Mouse (Mus musculus) embryonic facial prominence, embryonic 11.5 days (tissue): ENCODE results near the gene H3f3b. TPM values are rescaled to one million over a fixed set of nuclear protein-coding genes. Genes with fewer than 3 reads are reported as not detected.

Experiments
- ATAC-seq: fragments of 200-750 bp; cut with Nextera tagmentation; replicated peaks from 2 replicates; pipeline ENCODE4 v1.8.0; 2017; ENCODE audit warnings: low read depth; ENCODE audit not compliant: insufficient number of reproducible peaks, low FRiP score, low TSS enrichment
- DNase-seq: peaks from one replicate; pipeline ENCODE4 v3.0.0-alpha.2; 2015; ENCODE audit warnings: low spot score
- H3K27ac ChIP-seq: fragments of 300-500 bp; sonication (generic); replicated peaks from 2 replicates; pipeline ENCODE4 v1.5.1; 2014; ENCODE audit warnings: mild to moderate bottlenecking, low read depth, low read length, control low read depth
- H3K27me3 ChIP-seq: fragments of 300-500 bp; sonication (generic); 2 replicates; pipeline ENCODE4 v1.6.1; 2014; ENCODE audit warnings: mild to moderate bottlenecking, low read length, moderate library complexity, mixed read lengths; ENCODE audit not compliant: control insufficient read depth, insufficient read depth
- H3K36me3 ChIP-seq: fragments of 300-500 bp; sonication (generic); replicated peaks from 2 replicates; pipeline ENCODE4 v1.6.1; 2014; ENCODE audit warnings: low read depth, mild to moderate bottlenecking, low read length, moderate library complexity, mixed read lengths; ENCODE audit not compliant: control insufficient read depth, insufficient read depth
- H3K4me1 ChIP-seq: fragments of 300-500 bp; sonication (generic); 2 replicates; pipeline ENCODE4 v1.6.1; 2014; ENCODE audit warnings: low read length, mixed read lengths; ENCODE audit not compliant: control insufficient read depth, insufficient read depth
- H3K4me2 ChIP-seq: fragments of 300-500 bp; sonication (generic); 2 replicates; pipeline ENCODE4 v1.6.1; 2014; ENCODE audit warnings: low read depth, mild to moderate bottlenecking, control low read depth, low read length, moderate library complexity
- H3K4me3 ChIP-seq: fragments of 300-500 bp; sonication (generic); 2 replicates; pipeline ENCODE4 v1.5.1; 2014; ENCODE audit warnings: low read depth, low read length, control low read depth
- H3K9ac ChIP-seq: fragments of 300-500 bp; sonication (generic); replicated peaks from 2 replicates; pipeline ENCODE4 v1.6.1; 2014; ENCODE audit warnings: mild to moderate bottlenecking, control low read depth, low read length
- H3K9me3 ChIP-seq: fragments of 300-500 bp; sonication (generic); replicated peaks from 2 replicates; pipeline ENCODE4 v1.6.1; 2016; ENCODE audit warnings: mild to moderate bottlenecking, low read length, inconsistent platforms, mixed read lengths; ENCODE audit not compliant: control insufficient read depth
- WGBS: fragments of 180-500 bp; shearing (Covaris S2); extraction: QIAGEN DNeasy Blood & Tissue Kit; methylation state at CpG from one replicate; pipeline ENCODE4 v1.1.7; 2014; 5-methylcytosine and 5-hydroxymethylcytosine counted together
- polyA plus RNA-seq: library from polyadenylated mRNA; unstranded; fragments of >200 nt; fragmentation: Nextera tagmentation; extraction: Ambion mirVana; gene quantifications from 2 replicates; pipeline ENCODE4 v1.2.1, GENCODE M21; 2014

Gene H3f3b
- polyA plus RNA-seq: 2,457 and 2,634 TPM in 2 replicates

DNA sequence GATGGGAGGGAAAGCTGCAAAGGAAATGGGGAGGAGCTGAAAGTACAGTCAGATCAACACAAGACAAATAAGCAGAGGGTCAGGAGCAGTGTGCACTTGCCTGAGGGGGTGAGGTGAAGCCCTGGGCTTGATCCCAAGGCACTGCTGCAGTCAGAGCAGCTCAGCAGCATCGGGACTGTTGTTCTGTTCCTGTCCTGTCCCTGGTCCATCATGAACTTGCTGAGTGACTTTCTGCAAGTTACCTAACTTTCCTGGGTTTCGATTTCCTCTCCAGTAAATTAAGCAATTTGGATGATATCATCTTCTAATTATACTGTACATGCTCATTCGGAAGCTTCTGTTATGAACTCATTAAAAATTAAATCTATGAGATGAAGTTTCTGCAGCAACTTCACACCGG is at the start of gene H3f3b:
Gene H3f3b (minus strand): TSS at position 207 of the 400 bp plus-strand sequence.
- Histone ChIP-seq H3K27ac (no peak within 1 kb of the TSS), H3K9ac (no peak within 1 kb of the TSS), H3K4me1 (no peaks in the 10 kb centered on the region), H3K4me3 (no peak within 1 kb of the TSS), H3K36me3 (no peaks in the 10 kb centered on the region), H3K4me2 (no peak within 1 kb of the TSS), H3K27me3 (no peaks in the 10 kb centered on the region), H3K9me3 (no peaks in the 10 kb centered on the region)
- 72% methylated on average over 4 of the region's 4 CpGs for WGBS
- ATAC-seq (no peak), DNase-seq (no peak)

DNA sequence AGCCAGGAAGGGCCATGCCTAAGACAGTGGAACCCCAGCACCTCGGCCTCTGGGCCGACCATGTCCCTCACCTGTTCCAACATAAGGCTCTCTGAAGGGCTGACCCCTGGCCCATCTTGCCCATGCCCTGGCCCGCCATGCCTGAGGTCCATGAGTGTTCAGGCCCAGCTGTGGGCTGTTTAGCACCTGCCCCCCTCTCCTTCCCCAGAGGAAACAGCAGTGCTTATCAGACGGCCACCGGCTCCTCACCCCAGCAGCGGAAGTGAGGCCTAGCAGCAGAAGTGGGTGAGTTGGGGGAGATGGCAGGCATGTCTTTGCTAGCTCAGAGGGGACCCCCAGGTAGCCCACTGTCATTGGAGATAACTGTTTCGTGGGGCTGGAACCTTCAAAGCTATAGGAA is 49.1 kb upstream of the H3f3b start:
- Histone ChIP-seq H3K36me3 (no peaks in the 10 kb centered on the region; the same call in none of the 2 replicates), H3K4me2 (no peak overlapping the region), H3K4me3 (no peak overlapping the region), H3K27ac (no peak overlapping the region), H3K4me1 (no peaks in the 10 kb centered on the region), H3K27me3 (no peaks in the 10 kb centered on the region), H3K9ac (no peak overlapping the region), H3K9me3 (no peaks in the 10 kb centered on the region)
- WGBS: 84% methylated on average over 7 of the region's 7 CpGs
- no peak for ATAC-seq
- no peak for DNase-seq

DNA sequence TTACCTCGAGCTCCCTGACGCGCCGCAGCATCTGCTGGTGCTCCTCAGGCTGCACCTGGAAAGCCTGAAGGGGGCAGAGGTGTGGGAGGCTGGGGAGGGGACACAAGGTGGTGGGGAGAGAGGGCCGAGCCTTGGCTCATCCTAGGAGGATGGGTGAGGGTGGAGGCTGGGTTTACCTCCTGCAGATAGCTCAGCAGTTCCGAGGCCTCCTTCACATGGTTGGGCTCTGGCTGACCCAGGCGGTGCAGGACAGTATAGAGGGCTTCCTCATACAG is 48.4 kb upstream of the H3f3b start:
- Histone ChIP-seq H3K9me3 (no peaks in the 10 kb centered on the region), H3K4me1 (no peaks in the 10 kb centered on the region), H3K36me3 (no peaks in the 10 kb centered on the region; the same call in none of the 2 replicates), H3K4me2 (no peak overlapping the region), H3K9ac (no peak overlapping the region), H3K4me3 (no peak overlapping the region), H3K27ac (no peak overlapping the region), H3K27me3 (no peaks in the 10 kb centered on the region)
- no peak for DNase-seq
- 62% methylated on average over 7 of the region's 7 CpGs for WGBS
- ATAC-seq: no peak

DNA sequence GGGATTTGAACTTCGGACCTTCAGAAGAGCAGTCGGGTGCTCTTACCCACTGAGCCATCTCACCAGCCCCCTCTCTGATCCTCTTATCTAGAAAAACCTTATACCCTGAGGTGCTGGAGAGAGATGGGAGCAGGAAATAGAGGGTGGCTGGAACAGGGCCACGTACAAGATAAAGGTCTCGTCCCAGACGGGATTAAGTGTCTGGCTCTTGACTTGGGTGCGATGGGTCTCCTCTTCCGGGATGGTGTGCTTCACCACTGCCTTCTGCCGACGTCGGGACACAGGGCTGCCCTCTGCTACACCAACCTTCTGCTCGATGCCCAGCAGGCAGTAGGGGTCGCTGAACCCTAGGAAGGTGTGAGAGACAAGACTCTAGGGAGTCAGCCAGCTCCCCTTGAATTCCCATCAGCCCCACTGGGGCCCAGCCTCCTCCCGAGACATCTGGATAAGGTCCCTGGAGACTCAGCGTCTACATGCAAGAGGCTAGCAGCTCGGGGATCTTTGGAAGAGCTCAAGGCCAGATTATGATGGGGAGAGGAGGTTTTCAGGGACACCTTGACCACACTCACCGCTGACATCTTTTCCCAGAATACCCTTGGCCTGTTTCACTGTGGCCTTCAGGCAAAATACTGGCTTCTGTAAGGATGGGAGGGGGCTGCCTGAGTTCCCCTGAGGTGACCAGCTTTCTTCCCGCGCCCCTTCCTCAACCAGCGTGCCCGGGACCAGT is 47.9 kb upstream of the H3f3b start:
- no peak for DNase-seq
- ATAC-seq: no peak
- no peaks in the 10 kb centered on the region; the same call in none of the 2 replicates for H3K36me3 ChIP-seq
- H3K4me3 ChIP-seq: no peak overlapping the region
- no peaks in the 10 kb centered on the region for H3K4me1 ChIP-seq
- no peak overlapping the region for H3K27ac ChIP-seq
- no peaks in the 10 kb centered on the region for H3K27me3 ChIP-seq
- H3K9ac ChIP-seq: no peak overlapping the region
- H3K4me2 ChIP-seq: no peak overlapping the region
- H3K9me3 ChIP-seq: no peaks in the 10 kb centered on the region
- WGBS: 54% methylated on average over 20 of the region's 20 CpGs

DNA sequence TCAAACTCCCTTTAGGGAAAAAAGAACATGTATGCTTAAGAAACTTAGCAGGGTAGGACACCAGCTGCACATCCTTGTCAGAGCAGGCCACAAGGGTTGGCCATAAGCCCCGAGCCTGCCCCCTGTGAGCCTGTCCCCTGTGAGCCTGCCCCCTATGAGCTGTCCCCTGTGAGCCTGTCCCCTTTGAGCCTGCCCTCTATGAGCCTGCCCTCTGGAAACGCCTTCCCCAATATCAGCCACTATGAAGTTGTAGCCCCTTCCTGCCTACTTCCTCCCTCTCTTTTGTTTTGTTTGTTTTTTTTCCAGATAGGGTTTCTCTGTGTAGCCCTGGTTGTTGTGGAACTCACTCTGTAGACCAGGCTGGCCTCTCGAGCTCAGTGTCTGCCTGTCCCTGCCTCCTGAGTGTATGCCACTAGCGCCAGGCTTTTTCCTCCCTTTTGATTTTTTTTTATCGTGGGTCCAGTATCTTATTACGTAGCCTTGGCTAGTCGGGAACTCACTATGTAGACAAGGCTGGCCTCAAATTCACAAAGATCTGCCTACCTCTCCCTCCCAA is 46.8 kb upstream of the H3f3b start:
- no peak overlapping the region for H3K27ac ChIP-seq
- no peaks in the 10 kb centered on the region for H3K9me3 ChIP-seq
- no peaks in the 10 kb centered on the region for H3K27me3 ChIP-seq
- H3K36me3 ChIP-seq: no peaks in the 10 kb centered on the region
- H3K9ac ChIP-seq: no peak overlapping the region
- H3K4me1 ChIP-seq: no peaks in the 10 kb centered on the region
- 49% methylated on average over 7 of the region's 7 CpGs for WGBS
- ATAC-seq (no peak), DNase-seq (no peak)
- H3K4me2 ChIP-seq: no peak overlapping the region
- no peak overlapping the region for H3K4me3 ChIP-seq

DNA sequence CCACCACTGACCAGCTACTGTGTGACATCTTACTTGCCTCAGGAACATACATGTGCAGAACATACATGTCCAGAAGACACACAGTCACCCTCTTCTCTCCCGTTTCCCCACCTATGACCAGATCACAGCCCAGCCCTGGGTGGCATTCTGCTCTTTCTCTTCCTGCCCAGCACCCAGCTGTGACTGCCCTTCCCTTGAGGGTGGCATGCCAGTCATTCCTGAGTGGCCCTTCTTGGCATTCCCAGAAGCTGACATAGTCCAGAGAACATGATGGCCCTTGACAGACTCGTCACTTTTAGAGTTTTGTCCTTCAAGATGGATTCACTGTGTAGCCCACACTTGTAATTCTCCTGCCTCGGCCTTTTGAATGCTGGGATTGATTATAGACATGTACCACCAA is 44.8 kb upstream of the H3f3b start:
- Histone ChIP-seq H3K27ac (no peak overlapping the region), H3K4me2 (no peak overlapping the region), H3K36me3 (no peaks in the 10 kb centered on the region), H3K27me3 (no peaks in the 10 kb centered on the region), H3K9ac (no peak overlapping the region), H3K4me3 (no peak overlapping the region), H3K9me3 (no peaks in the 10 kb centered on the region), H3K4me1 (no peaks in the 10 kb centered on the region)
- WGBS: 80% methylated on average over 3 of the region's 3 CpGs
- DNase-seq: no peak
- no peak for ATAC-seq

DNA sequence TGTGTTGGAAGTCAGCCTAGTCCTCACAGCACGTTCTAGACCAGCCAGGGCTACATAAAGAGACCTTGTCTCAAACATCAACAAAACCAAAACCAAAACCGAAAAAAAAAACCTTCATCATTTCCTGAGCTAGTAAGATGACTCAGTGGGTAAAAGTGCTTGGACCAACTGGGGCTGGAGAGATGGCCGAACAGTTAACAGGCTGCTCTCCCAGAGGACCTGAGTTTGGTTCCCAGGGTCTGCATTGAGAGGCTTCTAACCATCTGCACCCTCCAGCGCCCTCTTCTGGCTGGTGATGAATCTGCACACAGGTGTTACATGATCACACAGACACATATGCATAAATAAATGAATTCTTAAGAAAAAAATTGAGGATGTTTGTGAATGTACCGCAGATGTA is 43.7 kb upstream of the H3f3b start:
- WGBS: 60% methylated on average over 5 of the region's 5 CpGs
- DNase-seq (peak; percentile 14), ATAC-seq (no peak)
- no peaks in the 10 kb centered on the region for H3K4me1 ChIP-seq
- no peak overlapping the region for H3K4me3 ChIP-seq
- no peaks in the 10 kb centered on the region for H3K27me3 ChIP-seq
- H3K9me3 ChIP-seq: no peaks in the 10 kb centered on the region
- no peaks in the 10 kb centered on the region for H3K36me3 ChIP-seq
- no peak overlapping the region for H3K4me2 ChIP-seq
- H3K9ac ChIP-seq: no peak overlapping the region
- no peak overlapping the region for H3K27ac ChIP-seq

DNA sequence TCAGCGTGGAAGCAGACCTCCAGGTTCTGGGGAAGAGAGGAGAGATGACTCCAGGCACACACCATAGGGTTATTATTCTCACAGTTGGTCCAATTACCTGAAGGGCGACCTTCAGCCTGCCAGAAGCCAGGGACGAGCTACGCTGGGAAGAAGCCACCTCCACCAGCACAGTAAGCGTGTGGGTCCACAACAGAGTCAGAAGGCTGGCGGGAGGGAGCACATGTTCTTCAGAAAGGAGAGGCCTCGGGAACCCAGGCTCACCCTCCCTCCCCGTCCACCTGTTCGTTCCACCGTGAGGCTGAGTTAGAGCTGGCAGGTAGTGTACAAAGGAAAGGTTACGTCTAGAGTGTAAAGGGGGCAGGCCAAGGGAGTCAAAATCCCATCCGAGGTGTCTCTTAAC is 37.6 kb upstream of the H3f3b start:
- Histone ChIP-seq H3K4me3 (no peak overlapping the region), H3K27ac (no peak overlapping the region), H3K4me2 (no peak overlapping the region), H3K9me3 (no peaks in the 10 kb centered on the region), H3K9ac (no peak overlapping the region), H3K36me3 (peaks cover 4% of the 10 kb centered on the region; the same call in 1 of the 2 replicates), H3K4me1 (no peaks in the 10 kb centered on the region), H3K27me3 (no peaks in the 10 kb centered on the region)
- DNase-seq (no peak), ATAC-seq (no peak)
- WGBS: 91% methylated on average over 12 of the region's 12 CpGs
